Mouse (Mus musculus) embryonic fibroblast, embryonic 13.5 days (primary cell): ENCODE results near the gene Lamtor3.
"Not testable (repeated sequence)": the region's sequence is repeated elsewhere in the genome, so short reads cannot be mapped to it uniquely, and the experiment has no call there.

Source experiments
- CTCF ChIP-seq: IDR thresholded peaks from 2 replicates; pipeline ENCODE4 v1.5.1; 2011; ENCODE audit warnings: mild to moderate bottlenecking, control low read depth, low read length, moderate library complexity, borderline replicate concordance; ENCODE audit not compliant: insufficient read depth
- POLR2A ChIP-seq: IDR thresholded peaks from 2 replicates; pipeline ENCODE4 v1.6.1; 2011; ENCODE audit warnings: low read depth, mild to moderate bottlenecking, control low read depth, low read length, moderate library complexity

DNA sequence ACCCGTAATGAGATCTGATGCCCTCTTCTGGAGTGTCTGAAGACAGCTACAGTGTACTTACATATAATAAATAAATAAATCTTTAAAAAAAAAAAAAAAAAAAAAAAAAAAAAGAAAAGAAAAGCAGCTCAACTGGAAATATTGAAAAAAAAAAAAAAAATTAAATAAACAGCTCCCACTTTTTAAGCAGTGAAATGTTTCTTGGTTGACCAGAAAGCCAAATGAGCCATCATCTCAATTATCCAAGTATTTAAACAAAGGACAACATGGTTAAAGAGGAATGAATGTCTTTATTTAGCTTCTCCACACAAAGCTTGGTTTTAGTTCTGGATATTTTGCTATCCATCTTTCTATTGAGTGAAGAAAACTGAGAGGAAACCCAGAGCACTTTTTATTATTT, 3.7 kb upstream of the Lamtor3 start:
- not testable (repeated sequence) for TF ChIP-seq POLR2A, CTCF
